Mouse (Mus musculus): ENCODE data around the gene Snx33.

DNA sequence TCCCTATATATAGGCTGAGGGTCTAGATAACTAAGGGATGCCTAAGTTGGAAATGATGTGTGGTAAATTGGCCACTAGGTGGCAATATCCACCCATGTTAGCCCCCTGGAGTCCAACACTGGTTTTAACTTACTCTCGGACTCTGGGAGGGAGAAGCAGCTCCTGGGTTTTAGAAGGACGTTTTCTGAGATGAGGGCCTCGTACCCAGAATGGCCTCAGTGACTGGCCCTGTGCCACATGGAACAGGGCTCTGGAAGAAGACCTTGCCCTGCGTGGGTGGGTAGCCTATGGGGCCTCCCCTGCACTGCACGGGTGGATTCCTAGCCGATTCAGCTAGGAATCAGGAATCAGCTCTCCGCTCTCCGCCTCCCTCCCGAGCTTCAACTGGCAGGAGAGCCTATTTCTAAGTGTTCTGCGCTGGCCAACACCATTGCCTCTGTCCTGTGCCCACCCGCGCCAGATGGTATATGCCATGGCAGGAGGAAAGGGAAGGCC is 36.6 kb downstream of the Snx33 start:
- TF ChIP-seq CTCF (IDR thresholded peaks at IDR 0.05; ENCODE audit: low read depth) (peak; percentile 82), EP300 (IDR thresholded peaks at IDR 0.05; ENCODE audit: low read depth) (no peak)
